Mouse (Mus musculus): ENCODE data around the gene Cnpy4. TPM values are rescaled to one million over a fixed set of nuclear protein-coding genes. Genes with fewer than 3 reads are reported as not detected.

The Cnpy4 gene
- 36.4 and 37.1 TPM in 2 replicates for polyA plus RNA-seq (2014; fragmentation: Nextera tagmentation; extraction: Ambion mirVana)

DNA sequence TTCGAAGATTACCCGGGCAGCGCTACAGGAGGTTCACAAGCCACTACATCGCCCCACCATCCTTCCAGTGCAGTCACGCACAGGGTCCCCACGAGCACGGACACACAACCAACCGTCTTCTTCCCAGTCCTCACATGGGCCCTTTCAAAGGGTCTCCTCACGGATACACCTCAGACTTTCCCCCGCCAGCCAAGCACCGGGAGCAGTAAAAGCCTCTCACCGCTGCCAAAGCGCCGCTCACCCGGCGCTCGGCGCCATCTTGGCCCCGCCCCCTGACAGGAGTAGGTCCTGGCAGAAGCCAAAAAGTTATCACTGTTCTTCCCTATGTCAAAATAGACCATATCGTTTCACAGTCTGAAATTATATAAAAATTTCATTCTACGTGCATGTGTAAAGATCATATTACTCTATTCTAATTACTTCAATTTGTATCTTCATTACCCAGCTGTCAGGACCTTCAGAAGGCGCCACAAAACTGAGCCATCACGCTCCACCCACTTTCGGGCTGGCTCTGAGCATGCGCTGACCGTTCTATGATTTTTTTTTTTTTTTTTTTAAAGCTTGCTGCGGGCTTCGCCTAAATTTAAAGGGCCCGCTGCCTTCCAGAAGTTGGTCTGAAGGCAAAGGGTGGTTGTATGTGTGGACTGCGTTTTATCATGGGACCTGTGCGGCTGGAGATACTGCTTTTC lies at the start of gene Cnpy4, which contains the start of gene Taf6:
Gene Cnpy4, plus strand, starts transcription at position 536 of the 689 bp plus-strand sequence.
Gene Taf6, minus strand, starts transcription at position 502 of the 689 bp plus-strand sequence.
- H3K36me3 ChIP-seq (ENCODE audit: control insufficient read depth, insufficient read depth, low read length): peaks cover 40% of the 10 kb centered on the region
- peak within 1 kb of the TSS; percentile 56 for H3K4me3 ChIP-seq (ENCODE audit: low read depth, low read length)
- peak within 1 kb of the TSS; percentile 36; the same call in 1 of the 2 replicates for H3K27ac ChIP-seq (ENCODE audit: low read depth, low read length)
- peak; percentile 89 for ATAC-seq
- under 1% methylated on average over 31 of the region's 31 CpGs for WGBS
- peak within 1 kb of the TSS; percentile 85 for H3K9ac ChIP-seq (ENCODE audit: low read length)
- H3K9me3 ChIP-seq (replicated peaks; ENCODE audit: control insufficient read depth, low read length): no peaks in the 10 kb centered on the region
- peaks cover 6% of the 10 kb centered on the region; the same call in 1 of the 2 replicates for H3K4me1 ChIP-seq (ENCODE audit: control insufficient read depth, insufficient read depth, low read length)
- peak within 1 kb of the TSS; percentile 85 for H3K4me2 ChIP-seq (ENCODE audit: low read length)
- no peaks in the 10 kb centered on the region for H3K27me3 ChIP-seq (replicated peaks; ENCODE audit: control insufficient read depth, insufficient read depth, low read length)
- peak; percentile 95 for DNase-seq (ENCODE audit: low spot score)

DNA sequence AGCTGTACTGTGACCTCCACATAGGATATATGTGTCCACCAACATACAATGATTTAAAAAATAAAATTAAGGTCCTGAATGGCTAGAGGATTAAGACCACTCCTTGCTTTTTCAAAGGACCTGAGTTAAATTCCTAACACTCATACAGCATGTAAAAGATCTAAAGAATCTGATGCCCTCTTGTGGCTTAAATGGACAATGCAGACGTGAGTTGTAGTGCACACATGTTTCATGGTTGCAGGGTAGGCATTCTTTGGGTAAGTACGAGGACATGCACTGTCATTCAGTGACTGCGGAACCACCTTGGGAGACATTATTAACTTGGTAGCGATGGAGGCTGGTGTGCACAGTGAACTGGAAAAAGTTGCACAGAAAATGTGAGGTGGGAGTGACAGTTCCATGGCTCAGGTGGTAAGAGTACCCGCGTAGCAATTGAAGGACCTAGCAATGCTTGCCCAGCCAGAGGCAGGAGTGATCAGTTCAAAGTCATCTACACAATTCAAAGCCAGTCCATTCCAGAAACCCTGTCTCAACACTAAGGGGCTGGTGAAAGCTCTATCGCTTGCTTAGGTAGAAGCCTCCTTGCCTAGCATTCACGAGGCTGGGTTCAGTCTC lies 49.2 kb upstream of the Cnpy4 start:
- 63% methylated on average over 8 of the region's 8 CpGs for WGBS
- no peaks in the 10 kb centered on the region for H3K4me1 ChIP-seq (ENCODE audit: control insufficient read depth, insufficient read depth, low read length)
- no peak overlapping the region for H3K4me2 ChIP-seq (ENCODE audit: low read length)
- no peak overlapping the region for H3K4me3 ChIP-seq (ENCODE audit: low read depth, low read length)
- H3K36me3 ChIP-seq (ENCODE audit: control insufficient read depth, insufficient read depth, low read length): peaks cover 43% of the 10 kb centered on the region
- H3K9ac ChIP-seq (ENCODE audit: low read length): no peak overlapping the region
- H3K9me3 ChIP-seq (replicated peaks; ENCODE audit: control insufficient read depth, low read length): no peaks in the 10 kb centered on the region
- H3K27me3 ChIP-seq (replicated peaks; ENCODE audit: control insufficient read depth, insufficient read depth, low read length): no peaks in the 10 kb centered on the region
- DNase-seq (ENCODE audit: low spot score) (peak; percentile 79), ATAC-seq (peak; percentile 72)
- no peak overlapping the region for H3K27ac ChIP-seq (ENCODE audit: low read depth, low read length)

DNA sequence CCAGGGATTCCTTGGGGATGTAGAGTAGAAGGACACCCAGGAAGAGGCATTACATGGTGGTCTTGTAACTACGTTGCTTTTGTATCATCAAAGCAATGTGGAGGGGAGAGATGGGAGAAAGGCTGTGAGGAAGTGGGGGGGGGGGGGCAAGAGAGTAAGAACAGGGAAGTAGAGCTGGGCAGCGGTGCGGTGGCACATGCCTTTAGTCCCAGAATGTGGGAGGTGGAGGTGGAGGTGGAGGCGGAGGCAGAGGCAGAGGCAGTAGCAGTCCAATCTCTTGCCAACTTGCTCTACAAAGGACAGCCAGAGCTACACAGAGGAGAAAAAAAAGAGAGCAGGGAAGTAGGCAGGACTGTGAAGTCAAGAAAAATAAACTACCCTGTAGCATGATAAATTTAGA lies 48.7 kb upstream of the Cnpy4 start:
- ATAC-seq (no peak), DNase-seq (ENCODE audit: low spot score) (no peak)
- Histone ChIP-seq H3K9ac (ENCODE audit: low read length) (no peak overlapping the region), H3K27me3 (replicated peaks; ENCODE audit: control insufficient read depth, insufficient read depth, low read length) (no peaks in the 10 kb centered on the region), H3K4me1 (ENCODE audit: control insufficient read depth, insufficient read depth, low read length) (no peaks in the 10 kb centered on the region), H3K9me3 (replicated peaks; ENCODE audit: control insufficient read depth, low read length) (no peaks in the 10 kb centered on the region), H3K27ac (ENCODE audit: low read depth, low read length) (no peak overlapping the region), H3K4me2 (ENCODE audit: low read length) (no peak overlapping the region), H3K4me3 (ENCODE audit: low read depth, low read length) (no peak overlapping the region), H3K36me3 (ENCODE audit: control insufficient read depth, insufficient read depth, low read length) (peaks cover 43% of the 10 kb centered on the region)
- 81% methylated on average over 4 of the region's 4 CpGs for WGBS

DNA sequence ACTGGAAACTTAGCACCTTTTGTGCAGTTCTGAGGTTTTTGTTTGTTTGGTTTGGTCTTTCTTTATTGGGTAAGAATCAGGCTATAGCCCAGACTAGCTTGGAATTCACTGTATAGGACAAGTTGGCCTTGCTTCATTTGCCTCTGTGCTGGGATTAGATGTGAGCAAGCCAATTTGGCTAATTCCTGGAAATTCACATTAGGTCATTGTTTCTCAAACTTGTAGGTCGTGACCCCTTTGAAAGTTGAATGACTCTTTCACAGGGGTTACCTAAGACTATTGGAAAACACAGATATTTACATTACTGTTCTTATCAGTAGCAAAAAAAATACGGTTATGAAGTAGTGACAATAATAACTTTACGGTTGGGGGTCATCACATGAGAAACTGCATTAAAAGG lies 32.9 kb upstream of the Cnpy4 start:
- Histone ChIP-seq H3K4me2 (ENCODE audit: low read length) (peak overlapping the region; percentile 87), H3K36me3 (ENCODE audit: control insufficient read depth, insufficient read depth, low read length) (peaks cover 28% of the 10 kb centered on the region), H3K9ac (ENCODE audit: low read length) (peak overlapping the region; percentile 99; the same call in 1 of the 2 replicates), H3K9me3 (replicated peaks; ENCODE audit: control insufficient read depth, low read length) (no peaks in the 10 kb centered on the region), H3K27me3 (replicated peaks; ENCODE audit: control insufficient read depth, insufficient read depth, low read length) (no peaks in the 10 kb centered on the region), H3K4me3 (ENCODE audit: low read depth, low read length) (peak overlapping the region; percentile 81), H3K27ac (ENCODE audit: low read depth, low read length) (no peak overlapping the region), H3K4me1 (ENCODE audit: control insufficient read depth, insufficient read depth, low read length) (peaks cover 3% of the 10 kb centered on the region; the same call in 1 of the 2 replicates)
- ATAC-seq: no peak
- DNase-seq (ENCODE audit: low spot score): no peak
- WGBS: 89% methylated on average over 3 of the region's 3 CpGs

DNA sequence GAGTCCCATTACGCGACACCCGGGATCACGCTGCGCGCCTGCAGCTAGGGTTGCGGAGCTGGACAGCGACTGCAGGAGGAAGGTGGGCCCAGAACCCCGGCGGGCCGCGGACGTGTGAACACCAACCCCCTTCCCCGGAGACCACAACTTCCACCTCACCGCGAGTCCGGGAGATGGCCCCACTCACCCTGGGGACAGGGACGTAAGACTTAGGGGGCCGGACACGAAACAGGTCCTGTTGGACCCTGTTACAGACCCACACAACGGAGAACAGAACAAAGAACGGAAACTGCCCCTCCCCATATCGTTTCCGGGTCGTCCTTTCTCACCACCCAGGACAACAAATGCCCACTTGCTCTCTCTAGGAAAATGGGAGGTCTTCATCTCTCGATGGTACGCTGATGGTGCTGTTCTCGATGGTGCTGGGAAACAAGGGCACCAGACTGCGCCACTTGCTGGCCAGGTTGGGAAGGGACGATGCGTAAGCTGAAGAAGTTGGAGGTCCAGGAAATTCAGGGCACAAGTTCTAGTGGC lies 31.8 kb upstream of the Cnpy4 start, which contains the start of gene Zfp113:
Gene Zfp113, minus strand, starts transcription at position 302 of the 534 bp plus-strand sequence.
- H3K36me3 ChIP-seq (ENCODE audit: control insufficient read depth, insufficient read depth, low read length): peaks cover 23% of the 10 kb centered on the region
- H3K27me3 ChIP-seq (replicated peaks; ENCODE audit: control insufficient read depth, insufficient read depth, low read length): no peaks in the 10 kb centered on the region
- H3K27ac ChIP-seq (ENCODE audit: low read depth, low read length): peak within 1 kb of the TSS; percentile 96
- under 1% methylated on average over 31 of the region's 31 CpGs for WGBS
- H3K4me1 ChIP-seq (ENCODE audit: control insufficient read depth, insufficient read depth, low read length): peaks cover 3% of the 10 kb centered on the region; the same call in 1 of the 2 replicates
- peak; percentile 99 for ATAC-seq
- H3K9me3 ChIP-seq (replicated peaks; ENCODE audit: control insufficient read depth, low read length): no peaks in the 10 kb centered on the region
- H3K9ac ChIP-seq (ENCODE audit: low read length): peak within 1 kb of the TSS; percentile 99
- H3K4me2 ChIP-seq (ENCODE audit: low read length): peak within 1 kb of the TSS; percentile 87
- DNase-seq (ENCODE audit: low spot score): peak; percentile 98
- peak within 1 kb of the TSS; percentile 81 for H3K4me3 ChIP-seq (ENCODE audit: low read depth, low read length)

DNA sequence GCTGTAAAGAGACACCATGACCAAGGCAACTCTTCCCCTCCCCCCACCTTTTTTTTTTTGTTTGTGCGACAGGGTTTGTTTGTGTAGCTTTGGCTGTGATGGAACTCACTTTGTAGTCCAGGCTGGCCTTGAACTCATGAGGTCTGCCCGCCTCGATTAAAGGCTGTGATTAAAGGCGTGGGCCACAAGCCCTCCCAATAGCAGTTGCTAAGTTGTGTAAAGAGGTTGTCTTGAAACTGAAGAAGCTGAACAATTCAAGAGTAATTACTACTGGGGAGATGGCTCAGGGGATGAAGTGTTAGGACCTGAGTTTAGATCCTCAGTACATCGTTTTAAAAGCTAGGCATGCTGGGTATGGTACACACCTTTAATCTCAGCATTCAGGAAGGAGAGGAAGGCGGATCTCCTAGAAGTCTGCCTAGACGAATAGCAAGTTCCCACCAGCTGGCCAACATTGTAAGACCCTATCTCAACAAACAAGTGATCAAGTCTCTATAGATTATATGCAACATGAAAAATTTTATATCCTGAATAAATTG lies 27.0 kb upstream of the Cnpy4 start:
- H3K4me2 ChIP-seq (ENCODE audit: low read length): peak overlapping the region; percentile 50
- H3K4me1 ChIP-seq (ENCODE audit: control insufficient read depth, insufficient read depth, low read length): peaks cover 7% of the 10 kb centered on the region
- H3K27ac ChIP-seq (ENCODE audit: low read depth, low read length): peak overlapping the region; percentile 61; the same call in 1 of the 2 replicates
- H3K9ac ChIP-seq (ENCODE audit: low read length): peak overlapping the region; percentile 79
- peak overlapping the region; percentile 72; the same call in 1 of the 2 replicates for H3K4me3 ChIP-seq (ENCODE audit: low read depth, low read length)
- no peaks in the 10 kb centered on the region for H3K9me3 ChIP-seq (replicated peaks; ENCODE audit: control insufficient read depth, low read length)
- DNase-seq (ENCODE audit: low spot score) (no peak), ATAC-seq (peak; percentile 13; the same call in 1 of the 2 replicates)
- H3K36me3 ChIP-seq (ENCODE audit: control insufficient read depth, insufficient read depth, low read length): peaks cover 34% of the 10 kb centered on the region
- 68% methylated on average over 7 of the region's 7 CpGs for WGBS
- no peaks in the 10 kb centered on the region for H3K27me3 ChIP-seq (replicated peaks; ENCODE audit: control insufficient read depth, insufficient read depth, low read length)

DNA sequence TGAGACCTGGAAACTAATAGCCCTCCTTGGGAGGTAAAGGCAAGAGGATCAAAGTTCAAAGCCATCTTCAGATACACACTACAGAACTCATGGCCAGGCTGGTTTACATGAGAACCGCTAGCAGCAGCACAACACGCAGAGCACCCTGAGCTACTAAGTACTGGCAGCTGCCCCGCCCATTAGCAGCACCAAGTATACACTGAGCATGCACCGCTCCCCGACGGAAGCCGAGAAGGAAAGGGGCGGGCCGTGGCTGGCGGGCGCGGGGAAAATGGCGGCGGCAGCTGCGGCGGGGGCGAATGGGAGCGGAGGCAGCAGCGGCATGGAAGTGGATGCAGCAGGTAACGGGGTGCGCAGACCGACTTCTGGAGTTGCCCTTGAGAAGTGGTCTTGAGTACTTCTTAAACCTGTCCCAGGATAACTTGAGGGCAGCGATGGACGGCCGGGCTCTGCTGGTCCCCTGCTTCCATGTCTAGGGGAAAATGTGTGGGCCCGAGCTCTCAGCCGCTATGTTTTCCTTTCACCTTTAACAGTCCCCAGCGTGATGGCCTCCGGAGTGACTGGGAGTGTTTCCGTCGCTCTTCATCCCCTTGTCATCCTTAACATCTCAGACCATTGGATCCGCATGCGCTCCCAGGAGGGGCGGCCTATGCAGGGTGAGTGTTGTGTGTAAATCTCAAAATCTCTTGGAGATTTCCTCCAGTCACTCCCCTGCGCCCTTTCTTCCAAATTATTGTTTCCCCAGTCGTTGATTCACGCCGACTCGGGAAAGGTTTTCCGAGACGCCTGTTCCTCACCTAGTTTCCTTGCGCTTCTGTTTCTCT lies 26.2 kb upstream of the Cnpy4 start, which contains the start of gene Cops6:
Gene Cops6, plus strand, starts transcription at position 230 of the 824 bp plus-strand sequence.
- Histone ChIP-seq H3K36me3 (ENCODE audit: control insufficient read depth, insufficient read depth, low read length) (peaks cover 41% of the 10 kb centered on the region), H3K4me2 (ENCODE audit: low read length) (peak within 1 kb of the TSS; percentile 50), H3K4me3 (ENCODE audit: low read depth, low read length) (peak within 1 kb of the TSS; percentile 72), H3K27ac (ENCODE audit: low read depth, low read length) (peak within 1 kb of the TSS; percentile 61), H3K27me3 (replicated peaks; ENCODE audit: control insufficient read depth, insufficient read depth, low read length) (no peaks in the 10 kb centered on the region), H3K9me3 (replicated peaks; ENCODE audit: control insufficient read depth, low read length) (no peaks in the 10 kb centered on the region), H3K4me1 (ENCODE audit: control insufficient read depth, insufficient read depth, low read length) (peaks cover 7% of the 10 kb centered on the region), H3K9ac (ENCODE audit: low read length) (peak within 1 kb of the TSS; percentile 79)
- ATAC-seq (peak; percentile 97), DNase-seq (ENCODE audit: low spot score) (peak; percentile 97)
- 1% methylated on average over 42 of the region's 42 CpGs for WGBS

DNA sequence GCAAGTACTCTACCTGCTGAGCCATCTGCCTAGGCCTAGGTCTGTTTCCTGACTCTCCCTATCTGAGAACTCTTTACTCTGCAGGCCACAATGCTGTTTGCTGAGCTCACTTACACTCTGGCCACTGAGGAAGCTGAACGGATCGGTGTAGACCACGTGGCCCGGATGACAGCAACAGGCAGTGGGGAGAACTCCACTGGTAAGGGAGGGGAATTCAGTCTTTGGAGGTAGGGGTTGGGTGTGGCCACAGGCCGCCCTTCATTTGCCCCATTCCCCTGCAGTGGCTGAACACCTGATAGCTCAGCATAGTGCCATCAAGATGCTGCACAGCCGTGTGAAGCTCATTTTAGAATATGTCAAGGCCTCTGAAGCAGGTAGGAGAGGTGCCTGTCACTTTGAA lies 24.2 kb upstream of the Cnpy4 start:
- Histone ChIP-seq H3K27me3 (replicated peaks; ENCODE audit: control insufficient read depth, insufficient read depth, low read length) (no peaks in the 10 kb centered on the region), H3K9me3 (replicated peaks; ENCODE audit: control insufficient read depth, low read length) (no peaks in the 10 kb centered on the region), H3K4me3 (ENCODE audit: low read depth, low read length) (no peak overlapping the region), H3K27ac (ENCODE audit: low read depth, low read length) (no peak overlapping the region), H3K9ac (ENCODE audit: low read length) (no peak overlapping the region), H3K36me3 (ENCODE audit: control insufficient read depth, insufficient read depth, low read length) (peaks cover 61% of the 10 kb centered on the region), H3K4me2 (ENCODE audit: low read length) (no peak overlapping the region), H3K4me1 (ENCODE audit: control insufficient read depth, insufficient read depth, low read length) (peaks cover 7% of the 10 kb centered on the region)
- DNase-seq (ENCODE audit: low spot score) (no peak), ATAC-seq (no peak)
- 77% methylated on average over 6 of the region's 6 CpGs for WGBS
